Mouse (Mus musculus) forebrain, embryonic 14.5 days (tissue): ENCODE measurements at regions not wholly inside any gene's neighbourhood (a gene's known extent, or its start where the extent isn't known, plus 50 kb on each side); places are given as distances from the start of the nearest gene placed in this dataset.

Experiments
- ATAC-seq: fragments of 200-750 bp; cut with Nextera tagmentation; 2 replicates; pipeline ENCODE4 v1.8.0; 2017; ENCODE audit warnings: mild to moderate bottlenecking, moderate library complexity
- DNase-seq: peaks from one replicate; pipeline ENCODE4 v3.0.0-alpha.2; 2015; ENCODE audit warnings: low spot score
- H3K27ac ChIP-seq: fragments of 300-500 bp; sonication (generic); 2 replicates; pipeline ENCODE4 v1.5.1; 2014; ENCODE audit warnings: low read depth, mild to moderate bottlenecking, control low read depth, low read length, moderate library complexity
- H3K27me3 ChIP-seq: fragments of 300-500 bp; sonication (generic); replicated peaks from 2 replicates; pipeline ENCODE4 v1.6.1; 2014; ENCODE audit warnings: low read length, control low read depth, mixed read lengths; ENCODE audit not compliant: control insufficient read depth, insufficient read depth
- H3K36me3 ChIP-seq: fragments of 300-500 bp; sonication (generic); 2 replicates; pipeline ENCODE4 v1.6.1; 2014; ENCODE audit warnings: low read length, control low read depth; ENCODE audit not compliant: control insufficient read depth, insufficient read depth
- H3K4me1 ChIP-seq: fragments of 300-500 bp; sonication (generic); 2 replicates; pipeline ENCODE4 v1.6.1; 2014; ENCODE audit warnings: antibody characterized with exemption, low read length, control low read depth; ENCODE audit not compliant: control insufficient read depth, insufficient read depth
- H3K4me2 ChIP-seq: fragments of 300-500 bp; sonication (generic); 2 replicates; pipeline ENCODE4 v1.6.1; 2014; ENCODE audit warnings: mild to moderate bottlenecking, control low read depth, low read length
- H3K4me3 ChIP-seq: fragments of 300-500 bp; sonication (generic); 2 replicates; pipeline ENCODE4 v1.5.1; 2014; ENCODE audit warnings: low read depth, low read length, control low read depth
- H3K9ac ChIP-seq: fragments of 300-500 bp; sonication (generic); 2 replicates; pipeline ENCODE4 v1.6.1; 2014; ENCODE audit warnings: mild to moderate bottlenecking, low read length, control low read depth, moderate library complexity
- H3K9me3 ChIP-seq: fragments of 300-500 bp; sonication (generic); replicated peaks from 2 replicates; pipeline ENCODE4 v1.6.1; 2016; ENCODE audit warnings: low read length, control low read depth, mixed read lengths; ENCODE audit not compliant: control insufficient read depth
- WGBS: fragments of 180-500 bp; shearing (Covaris S2); extraction: QIAGEN DNeasy Blood & Tissue Kit; methylation state at CpG from one replicate; pipeline ENCODE4 v1.1.7; 2014; 5-methylcytosine and 5-hydroxymethylcytosine counted together

DNA sequence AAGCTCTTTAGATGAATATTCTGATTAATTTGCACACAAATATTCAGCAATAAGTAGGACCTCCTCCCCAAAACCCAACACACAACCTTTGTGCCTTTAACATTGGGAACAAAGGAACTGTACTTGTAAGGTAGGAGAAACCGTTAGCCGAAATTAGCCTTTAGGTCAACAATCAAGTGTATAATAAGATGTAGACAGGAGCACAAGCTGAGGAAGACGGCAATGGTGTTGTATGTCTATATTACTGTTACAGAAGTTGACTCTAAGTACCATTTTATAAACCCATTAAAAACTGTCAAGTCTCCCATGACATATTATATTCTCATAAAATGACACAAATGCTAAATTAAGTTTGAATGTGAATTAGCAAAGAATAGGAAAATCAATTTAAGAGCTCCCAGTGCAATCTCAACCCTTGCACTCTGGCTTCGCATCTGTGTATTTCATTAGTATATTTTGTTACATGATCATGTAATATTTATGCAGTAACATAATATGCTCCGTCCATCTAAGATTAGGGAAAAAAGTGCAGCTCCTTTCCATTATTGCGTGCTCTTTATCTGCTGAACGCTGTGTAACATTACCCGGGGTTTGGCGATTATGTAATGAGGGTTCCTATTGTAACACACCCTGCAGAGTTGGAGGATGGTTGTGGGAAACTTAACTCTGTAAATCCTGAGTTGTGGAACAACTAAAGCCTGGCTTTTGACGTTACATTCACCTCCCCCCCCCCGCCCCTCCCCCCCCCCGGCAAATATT, 510.3 kb upstream of the Cited2 start:
- DNase-seq = peak; percentile 69
- peaks cover 13% of the 10 kb centered on the region for H3K4me1 ChIP-seq
- H3K36me3 ChIP-seq = no peaks in the 10 kb centered on the region
- H3K4me3 ChIP-seq = no peak overlapping the region
- peak overlapping the region; percentile 33; the same call in 1 of the 2 replicates for H3K27ac ChIP-seq
- ATAC-seq = peak; percentile 86
- no peaks in the 10 kb centered on the region for H3K9me3 ChIP-seq
- H3K27me3 ChIP-seq = no peaks in the 10 kb centered on the region
- H3K4me2 ChIP-seq = peak overlapping the region; percentile 24; the same call in 1 of the 2 replicates
- no peak overlapping the region for H3K9ac ChIP-seq
- WGBS = 16% methylated on average over 11 of the region's 12 CpGs

DNA sequence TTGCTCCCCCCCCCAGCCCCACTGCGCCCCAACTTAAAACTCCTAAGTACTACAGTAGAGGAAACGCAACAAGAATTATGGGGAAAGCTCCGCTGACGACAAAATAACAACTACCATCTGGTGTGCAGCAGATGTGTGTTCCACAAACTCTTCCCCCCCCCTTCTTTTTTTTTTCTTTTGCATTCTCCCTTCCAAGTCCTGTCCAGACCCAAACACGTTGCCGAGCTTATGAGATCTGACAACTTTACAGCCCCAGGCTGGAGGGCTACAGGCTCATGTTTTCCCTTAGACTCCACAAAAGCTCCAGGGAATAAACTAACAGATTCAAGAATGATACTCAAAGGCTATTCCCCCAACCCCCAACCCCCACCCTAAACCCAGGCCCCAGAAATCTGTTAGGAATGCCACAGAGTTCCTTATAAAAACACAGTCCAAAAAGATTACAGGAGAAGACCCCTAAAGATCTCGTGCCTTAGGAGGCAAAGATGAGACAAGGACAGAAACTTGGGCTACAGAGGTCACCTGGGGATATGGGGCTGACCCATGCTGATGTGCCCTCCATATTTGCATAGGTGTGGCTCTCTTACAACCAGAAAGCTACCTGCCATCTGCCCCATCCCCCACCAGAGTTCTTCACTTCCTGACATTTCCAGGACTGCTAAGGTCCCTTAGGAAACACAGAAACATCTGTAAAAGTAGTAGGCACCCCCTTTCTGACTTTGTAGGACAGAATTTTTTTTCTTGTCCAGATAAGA, 509.5 kb upstream of the Cited2 start:
- no peak overlapping the region for H3K27ac ChIP-seq
- no peak overlapping the region for H3K4me2 ChIP-seq

DNA sequence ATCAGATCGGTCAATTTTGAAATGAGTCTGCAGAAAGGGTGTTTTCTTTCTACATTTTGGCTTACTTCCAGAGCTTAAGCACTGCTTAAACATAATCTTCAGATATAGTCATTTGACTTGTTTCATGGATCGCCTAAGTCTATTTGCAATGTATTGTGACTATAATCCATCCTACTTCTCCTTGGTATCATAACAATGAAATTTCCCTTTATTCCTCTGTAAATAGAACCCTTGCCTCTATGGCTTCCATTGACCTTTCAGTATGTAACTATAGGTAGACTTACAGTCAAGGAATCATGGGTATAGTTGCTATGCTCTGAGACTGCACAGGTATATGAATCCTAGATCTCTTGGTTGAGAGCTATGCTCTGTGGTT, 509.0 kb upstream of the Cited2 start:
- Histone ChIP-seq H3K36me3 (no peaks in the 10 kb centered on the region), H3K4me3 (no peak overlapping the region), H3K27me3 (no peaks in the 10 kb centered on the region), H3K27ac (no peak overlapping the region), H3K9me3 (no peaks in the 10 kb centered on the region), H3K4me2 (no peak overlapping the region), H3K9ac (no peak overlapping the region), H3K4me1 (peaks cover 13% of the 10 kb centered on the region)
- ATAC-seq = no peak
- 91% methylated on average over 2 of the region's 2 CpGs for WGBS
- no peak for DNase-seq

More for the DNA sequence above, 509.5 kb upstream of the Cited2 start:
- no peaks in the 10 kb centered on the region for H3K27me3 ChIP-seq
- 35% methylated on average over 6 of the region's 7 CpGs for WGBS
- peak; percentile 82 for DNase-seq
- ATAC-seq = peak; percentile 82
- no peaks in the 10 kb centered on the region for H3K9me3 ChIP-seq
- no peaks in the 10 kb centered on the region for H3K36me3 ChIP-seq
- no peak overlapping the region for H3K4me3 ChIP-seq
- no peak overlapping the region for H3K9ac ChIP-seq
- H3K4me1 ChIP-seq = peaks cover 13% of the 10 kb centered on the region

DNA sequence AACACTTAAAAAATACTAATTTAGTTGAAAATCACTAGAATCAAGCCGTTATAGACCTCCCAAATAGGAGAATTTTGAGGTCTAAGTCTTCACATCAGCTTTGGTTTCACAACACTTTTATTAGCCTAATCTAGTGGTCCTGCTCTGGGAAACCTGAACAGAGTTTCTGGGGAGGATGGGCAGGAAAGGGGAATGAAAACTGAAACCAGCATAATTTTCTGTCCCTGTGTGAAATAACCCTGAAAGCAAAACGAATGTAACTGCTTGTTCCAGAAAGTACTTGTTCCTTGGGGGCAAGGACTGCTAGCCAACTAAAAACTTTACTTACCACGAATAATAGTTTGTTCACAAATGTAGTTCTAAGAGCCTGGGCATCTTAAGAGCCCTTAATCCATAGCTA, 508.0 kb upstream of the Cited2 start:
- ATAC-seq (no peak), DNase-seq (no peak)
- H3K4me3 ChIP-seq = no peak overlapping the region
- no peaks in the 10 kb centered on the region for H3K36me3 ChIP-seq
- H3K4me1 ChIP-seq = peaks cover 13% of the 10 kb centered on the region
- H3K4me2 ChIP-seq = no peak overlapping the region
- 83% methylated on average over 3 of the region's 3 CpGs for WGBS
- H3K27me3 ChIP-seq = no peaks in the 10 kb centered on the region
- H3K27ac ChIP-seq = no peak overlapping the region
- H3K9ac ChIP-seq = no peak overlapping the region
- H3K9me3 ChIP-seq = no peaks in the 10 kb centered on the region

DNA sequence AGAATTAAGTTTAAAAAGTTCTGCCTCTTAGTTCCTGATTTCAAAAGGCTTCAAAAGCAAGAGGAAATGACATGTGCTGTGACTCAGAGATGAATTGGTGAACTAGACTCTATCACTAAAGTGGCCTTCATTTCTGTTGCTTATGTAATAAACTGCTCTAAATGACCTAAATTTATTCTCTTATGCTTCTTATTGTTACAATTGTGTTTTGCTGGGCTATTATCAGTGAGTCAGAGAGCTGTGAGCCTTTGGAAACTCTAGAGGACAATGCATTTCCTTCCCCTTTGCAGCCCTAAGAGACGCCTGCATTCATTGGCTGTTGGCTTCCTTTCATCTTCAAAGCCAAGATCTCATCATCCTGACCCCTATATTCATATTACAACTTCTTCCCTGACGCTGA, 501.5 kb upstream of the Cited2 start:
- Histone ChIP-seq H3K4me1 (no peaks in the 10 kb centered on the region), H3K36me3 (no peaks in the 10 kb centered on the region), H3K4me2 (no peak overlapping the region), H3K27me3 (no peaks in the 10 kb centered on the region), H3K4me3 (no peak overlapping the region), H3K27ac (no peak overlapping the region), H3K9me3 (no peaks in the 10 kb centered on the region), H3K9ac (no peak overlapping the region)
- WGBS = 59% methylated on average over 2 of the region's 2 CpGs
- DNase-seq = no peak
- ATAC-seq = no peak

DNA sequence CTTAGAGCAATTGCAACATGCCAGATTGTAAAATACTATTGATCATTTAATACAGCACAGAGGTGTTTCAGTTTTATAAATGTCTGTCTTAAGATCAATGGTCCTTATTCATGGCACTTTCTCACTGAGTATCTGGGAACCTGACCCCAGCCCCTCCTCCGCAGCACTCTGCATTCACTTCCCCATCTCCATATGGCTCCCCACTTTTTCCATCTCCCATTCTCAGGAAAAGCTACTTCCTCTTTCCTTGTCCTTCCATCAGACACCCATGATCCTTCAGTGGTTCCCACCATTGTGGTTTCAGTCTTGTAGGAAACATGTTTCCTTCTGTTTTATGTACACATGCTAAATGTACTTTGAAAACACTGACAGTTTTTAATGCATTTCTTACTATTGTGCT, 497.3 kb upstream of the Cited2 start:
- ATAC-seq (no peak), DNase-seq (no peak)
- Histone ChIP-seq H3K9me3 (no peaks in the 10 kb centered on the region), H3K4me1 (peaks cover 10% of the 10 kb centered on the region), H3K27ac (no peak overlapping the region), H3K4me3 (no peak overlapping the region), H3K4me2 (no peak overlapping the region), H3K9ac (no peak overlapping the region), H3K27me3 (no peaks in the 10 kb centered on the region), H3K36me3 (no peaks in the 10 kb centered on the region)
- WGBS = 94% methylated on average over 1 of the region's 1 CpGs

DNA sequence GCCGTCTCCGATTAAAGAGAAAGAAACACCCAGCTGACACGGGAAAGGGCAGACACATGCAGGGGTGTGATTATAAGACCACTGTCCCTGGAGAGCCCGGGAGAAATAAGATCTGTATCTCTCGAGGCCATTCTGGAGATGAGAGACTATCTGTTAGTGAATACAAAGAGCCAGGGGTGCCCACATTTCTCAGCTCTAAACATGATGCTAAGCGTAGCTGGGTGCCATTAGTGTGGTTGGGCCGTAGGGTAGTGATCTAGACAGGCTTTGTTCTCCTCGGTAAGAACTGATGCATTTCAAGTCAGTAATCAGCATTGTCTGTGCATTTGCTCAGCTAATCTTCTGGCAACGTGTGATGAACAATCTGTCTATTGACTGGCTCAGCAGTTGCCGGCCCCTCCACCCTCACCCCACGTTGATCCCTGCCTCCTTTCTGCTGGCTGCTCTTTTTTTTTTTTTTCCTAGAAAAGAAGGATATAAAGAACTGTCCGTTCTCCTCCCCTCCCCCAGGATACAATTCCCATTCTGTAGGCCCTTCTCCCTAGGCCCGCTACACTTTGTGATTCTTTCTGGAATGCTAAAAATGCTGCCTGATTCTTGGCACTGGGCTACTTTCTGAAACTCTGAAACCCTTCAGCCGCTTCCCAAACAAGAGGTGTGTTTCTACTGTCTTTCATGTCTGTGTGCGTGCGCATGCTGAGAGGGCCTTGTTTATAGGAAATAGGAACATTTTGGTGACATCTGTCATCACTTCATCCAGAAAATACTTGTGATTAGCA, 492.8 kb upstream of the Cited2 start:
- peak; percentile 90 for ATAC-seq
- under 1% methylated on average over 16 of the region's 16 CpGs for WGBS

DNA sequence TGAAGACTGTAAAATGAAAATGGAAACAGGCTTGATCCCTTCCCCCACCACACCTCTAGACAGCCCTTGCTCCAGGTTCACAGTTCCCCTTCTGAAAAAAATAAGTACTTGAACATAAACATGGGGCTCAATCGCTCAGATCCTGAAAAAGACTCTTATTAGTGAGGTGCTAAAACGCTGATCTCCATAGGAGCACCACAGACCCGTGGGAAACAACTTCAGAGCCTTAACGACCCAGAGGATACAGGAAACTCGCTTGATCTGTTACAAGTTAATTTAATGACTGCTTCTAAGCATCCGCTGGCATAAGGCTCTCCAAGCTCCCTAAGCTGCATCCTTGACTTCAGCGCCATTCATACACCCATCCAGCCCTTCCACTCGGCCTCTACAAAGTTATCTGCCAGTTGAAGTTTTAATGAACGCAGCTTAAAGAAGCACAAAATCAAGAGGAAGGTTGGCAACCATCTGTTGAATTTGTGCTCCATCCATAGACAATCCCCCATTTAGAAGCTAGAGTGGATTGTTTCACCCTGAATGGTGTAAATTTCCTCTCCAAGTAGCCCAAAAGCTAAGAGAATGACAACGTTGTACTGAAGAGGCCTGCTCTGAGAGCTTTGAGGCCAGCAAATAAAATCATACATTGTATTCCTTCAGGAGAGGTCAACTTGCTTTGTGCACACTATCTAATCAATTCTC, 486.9 kb upstream of the Cited2 start:
- Histone ChIP-seq H3K9me3 (no peaks in the 10 kb centered on the region), H3K4me2 (no peak overlapping the region), H3K27ac (no peak overlapping the region), H3K9ac (no peak overlapping the region), H3K4me3 (no peak overlapping the region), H3K27me3 (no peaks in the 10 kb centered on the region), H3K4me1 (peaks cover 28% of the 10 kb centered on the region), H3K36me3 (no peaks in the 10 kb centered on the region)
- 11% methylated on average over 10 of the region's 10 CpGs for WGBS
- DNase-seq (no peak), ATAC-seq (peak; percentile 30; the same call in 1 of the 2 replicates)

More for the DNA sequence above, 492.8 kb upstream of the Cited2 start:
- H3K27ac ChIP-seq = peak overlapping the region; percentile 81
- H3K9ac ChIP-seq = no peak overlapping the region
- H3K36me3 ChIP-seq = no peaks in the 10 kb centered on the region
- DNase-seq = peak; percentile 79
- peak overlapping the region; percentile 34 for H3K4me2 ChIP-seq
- no peak overlapping the region for H3K4me3 ChIP-seq
- H3K27me3 ChIP-seq = no peaks in the 10 kb centered on the region
- H3K4me1 ChIP-seq = peaks cover 17% of the 10 kb centered on the region
- H3K9me3 ChIP-seq = no peaks in the 10 kb centered on the region
